Mouse (Mus musculus) lung, embryonic 16.5 days (tissue): ENCODE measurements around the gene 4931406P16Rik. TPM values are rescaled to one million over a fixed set of nuclear protein-coding genes. Genes with fewer than 3 reads are reported as not detected.
"Not testable (repeated sequence)": the region's sequence is repeated elsewhere in the genome, so short reads cannot be mapped to it uniquely, and the experiment has no call there.

Source experiments
- ATAC-seq: fragments of 200-750 bp; cut with Nextera tagmentation; 2 replicates; pipeline ENCODE4 v1.8.0; 2017; ENCODE audit warnings: low read depth, mild to moderate bottlenecking, moderate library complexity
- H3K27ac ChIP-seq: fragments of 300-500 bp; sonication (generic); 2 replicates; pipeline ENCODE4 v1.5.1; 2014; ENCODE audit warnings: mild to moderate bottlenecking, control low read depth, low read length
- H3K27me3 ChIP-seq: fragments of 300-500 bp; sonication (generic); 2 replicates; pipeline ENCODE4 v1.6.1; 2014; ENCODE audit warnings: low read depth, low read length, mixed read lengths; ENCODE audit not compliant: control insufficient read depth, insufficient read depth
- H3K36me3 ChIP-seq: fragments of 300-500 bp; sonication (generic); 2 replicates; pipeline ENCODE4 v1.6.1; 2014; ENCODE audit warnings: low read length; ENCODE audit not compliant: control insufficient read depth, insufficient read depth
- H3K4me1 ChIP-seq: fragments of 300-500 bp; sonication (generic); replicated peaks from 2 replicates; pipeline ENCODE4 v1.6.1; 2014; ENCODE audit warnings: low read length, mixed read lengths; ENCODE audit not compliant: control insufficient read depth, insufficient read depth
- H3K4me2 ChIP-seq: fragments of 300-500 bp; sonication (generic); 2 replicates; pipeline ENCODE4 v1.6.1; 2014; ENCODE audit warnings: low read depth, low read length, control low read depth
- H3K4me3 ChIP-seq: fragments of 300-500 bp; sonication (generic); 2 replicates; pipeline ENCODE4 v1.5.1; 2014; ENCODE audit warnings: mild to moderate bottlenecking, low read length, control low read depth
- H3K9ac ChIP-seq: fragments of 300-500 bp; sonication (generic); 2 replicates; pipeline ENCODE4 v1.6.1; 2014; ENCODE audit warnings: low read length, control low read depth
- H3K9me3 ChIP-seq: fragments of 300-500 bp; sonication (generic); 2 replicates; pipeline ENCODE4 v1.6.1; 2016; ENCODE audit warnings: low read length; ENCODE audit not compliant: control insufficient read depth
- WGBS: fragments of 180-500 bp; shearing (Covaris S2); extraction: QIAGEN DNeasy Blood & Tissue Kit; methylation state at CpG from one replicate; pipeline ENCODE4 v1.1.7; 2014; 5-methylcytosine and 5-hydroxymethylcytosine counted together
- polyA plus RNA-seq: library from polyadenylated mRNA; unstranded; fragments of >200 nt; fragmentation: Nextera tagmentation; extraction: Ambion mirVana; gene quantifications from 2 replicates; pipeline ENCODE4 v1.2.1, GENCODE M21; 2015

The 4931406P16Rik gene
- polyA plus RNA-seq, 1 experiment from 2014 or later = 63.8 TPM

DNA sequence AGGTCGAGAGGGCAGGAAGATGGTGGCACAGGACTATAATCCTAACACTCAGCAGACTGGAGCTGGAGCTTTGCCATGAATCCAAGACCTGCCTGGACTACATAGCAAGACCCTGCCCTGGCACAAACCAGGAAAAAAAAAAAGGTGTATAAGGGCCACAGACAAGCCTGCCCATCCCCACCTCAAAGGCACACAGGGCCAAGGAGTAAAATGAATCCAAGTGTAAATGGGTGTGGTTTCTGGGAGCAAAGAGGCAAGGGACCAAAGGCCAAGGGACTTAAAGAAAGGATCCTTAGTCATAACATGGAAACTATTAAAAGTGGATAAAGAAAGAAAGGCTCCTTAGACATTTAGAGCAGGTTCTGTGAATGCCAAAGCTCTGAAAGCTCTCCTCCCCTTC lies 94.9 kb downstream of the 4931406P16Rik start:
- Histone ChIP-seq H3K4me3 (no peak overlapping the region), H3K9me3 (no peaks in the 10 kb centered on the region; the same call in 1 of the 2 replicates), H3K4me2 (no peak overlapping the region), H3K36me3 (peaks cover 56% of the 10 kb centered on the region), H3K27ac (no peak overlapping the region), H3K27me3 (no peaks in the 10 kb centered on the region), H3K9ac (no peak overlapping the region), H3K4me1 (no peaks in the 10 kb centered on the region)
- ATAC-seq = no peak
- 59% methylated on average over 1 of the region's 1 CpGs for WGBS

- Histone ChIP-seq H3K9ac (no peak overlapping the region), H3K4me3 (no peak overlapping the region), H3K9me3 (no peaks in the 10 kb centered on the region), H3K4me1 (no peaks in the 10 kb centered on the region), H3K36me3 (peaks cover 54% of the 10 kb centered on the region), H3K4me2 (no peak overlapping the region), H3K27me3 (no peaks in the 10 kb centered on the region), H3K27ac (no peak overlapping the region)
- no peak for ATAC-seq
- WGBS = 91% methylated on average over 10 of the region's 10 CpGs
Observed at GRCm38 (mm10) chr7:34216474-34216873, 96.9 kb downstream of the 4931406P16Rik start.

- H3K9me3 ChIP-seq = no peaks in the 10 kb centered on the region
- H3K27ac ChIP-seq = no peak overlapping the region
- WGBS = 83% methylated on average over 9 of the region's 9 CpGs
- peaks cover 52% of the 10 kb centered on the region for H3K36me3 ChIP-seq
- ATAC-seq = no peak
- H3K9ac ChIP-seq = no peak overlapping the region
- no peaks in the 10 kb centered on the region for H3K4me1 ChIP-seq
- H3K4me2 ChIP-seq = no peak overlapping the region
- no peak overlapping the region for H3K4me3 ChIP-seq
- H3K27me3 ChIP-seq = no peaks in the 10 kb centered on the region
Observed at GRCm38 (mm10) chr7:34215481-34215880, 97.9 kb downstream of the 4931406P16Rik start.

DNA sequence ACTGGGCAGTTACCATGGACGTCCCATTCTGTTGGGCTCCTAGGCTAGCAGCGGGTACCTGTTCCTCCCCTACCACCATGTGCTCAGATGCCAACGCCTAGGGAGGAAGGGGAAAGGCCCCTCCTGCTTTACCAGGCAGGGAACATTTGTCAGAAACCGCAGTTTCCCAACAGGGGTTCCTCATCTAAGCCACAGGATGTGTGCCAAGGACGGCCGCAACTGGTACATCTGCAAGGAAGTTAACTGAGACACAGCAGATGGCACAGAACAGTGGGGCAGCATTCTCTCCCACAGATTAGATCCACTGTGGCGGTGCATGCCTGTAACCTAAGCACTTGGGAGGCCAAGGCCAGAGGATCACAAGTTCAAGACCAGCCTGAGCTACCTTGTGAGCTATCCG lies 98.7 kb downstream of the 4931406P16Rik start:
- WGBS = 89% methylated on average over 8 of the region's 8 CpGs
- H3K9ac ChIP-seq = no peak overlapping the region
- H3K4me3 ChIP-seq = no peak overlapping the region
- ATAC-seq = no peak
- H3K9me3 ChIP-seq = no peaks in the 10 kb centered on the region
- no peaks in the 10 kb centered on the region for H3K27me3 ChIP-seq
- H3K4me1 ChIP-seq = no peaks in the 10 kb centered on the region
- no peak overlapping the region for H3K4me2 ChIP-seq
- peaks cover 50% of the 10 kb centered on the region for H3K36me3 ChIP-seq
- no peak overlapping the region for H3K27ac ChIP-seq

DNA sequence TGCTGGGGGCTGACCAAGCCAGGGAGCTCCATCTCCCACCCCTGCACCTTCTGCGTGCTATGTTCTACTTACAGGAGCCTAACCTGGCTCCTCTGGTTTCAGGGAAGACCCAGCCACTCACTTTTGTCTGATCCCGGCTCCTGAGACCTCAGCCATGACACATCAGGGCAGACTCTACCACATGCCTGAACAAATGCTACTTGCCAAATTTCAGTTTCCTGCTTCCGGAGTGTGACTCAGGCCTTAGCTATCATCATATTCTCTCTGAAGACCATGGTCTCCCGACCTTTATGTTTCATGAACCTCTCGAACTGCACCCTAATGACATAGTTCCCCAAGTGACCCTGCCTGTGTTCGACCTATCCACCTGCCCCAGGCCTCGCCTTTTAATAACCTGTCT lies 100.1 kb downstream of the 4931406P16Rik start:
- Histone ChIP-seq H3K27me3 (no peaks in the 10 kb centered on the region), H3K36me3 (peaks cover 47% of the 10 kb centered on the region), H3K9ac (no peak overlapping the region), H3K4me1 (no peaks in the 10 kb centered on the region), H3K27ac (no peak overlapping the region), H3K4me3 (no peak overlapping the region), H3K9me3 (no peaks in the 10 kb centered on the region), H3K4me2 (no peak overlapping the region)
- no peak for ATAC-seq
- 85% methylated on average over 7 of the region's 7 CpGs for WGBS

DNA sequence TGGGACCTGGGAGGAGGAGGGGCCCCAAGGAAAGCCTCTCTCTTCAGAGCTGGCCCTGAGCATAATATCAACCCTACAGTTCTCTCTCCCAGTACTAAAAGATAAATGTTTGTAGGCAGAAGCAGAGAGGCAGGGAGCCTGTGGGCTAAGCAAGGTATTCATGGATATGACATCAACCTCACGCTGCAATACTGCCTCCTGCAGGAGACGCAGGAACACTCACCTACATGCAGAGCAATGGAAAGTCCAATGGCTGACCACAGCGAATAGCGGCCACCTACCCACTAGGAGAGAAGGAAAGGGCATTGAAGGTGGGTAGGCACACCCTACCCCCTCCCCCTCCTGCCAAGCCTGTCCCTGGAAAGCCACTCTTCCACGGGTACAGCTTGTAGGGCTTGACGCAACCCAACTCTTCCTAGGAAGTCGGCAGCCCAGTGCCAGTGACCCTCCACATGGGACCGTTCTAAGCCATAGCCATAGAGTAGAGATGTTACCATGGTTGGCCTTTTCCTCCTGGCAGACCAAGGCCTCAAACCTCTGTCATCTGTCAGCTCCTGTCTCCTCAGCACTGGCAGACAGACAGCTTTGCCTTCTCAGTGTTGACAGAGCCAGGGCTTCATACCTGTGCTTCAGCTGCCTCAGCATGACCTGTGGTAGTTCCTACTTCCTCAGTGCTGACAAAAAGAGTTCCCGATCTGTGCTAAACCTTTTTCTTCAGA lies 105.2 kb downstream of the 4931406P16Rik start:
- Histone ChIP-seq H3K4me2 (no peak overlapping the region), H3K36me3 (peaks cover 60% of the 10 kb centered on the region), H3K27me3 (no peaks in the 10 kb centered on the region), H3K4me3 (no peak overlapping the region), H3K27ac (no peak overlapping the region), H3K9ac (no peak overlapping the region), H3K9me3 (no peaks in the 10 kb centered on the region), H3K4me1 (no peaks in the 10 kb centered on the region)
- 87% methylated on average over 9 of the region's 9 CpGs for WGBS
- ATAC-seq = no peak

DNA sequence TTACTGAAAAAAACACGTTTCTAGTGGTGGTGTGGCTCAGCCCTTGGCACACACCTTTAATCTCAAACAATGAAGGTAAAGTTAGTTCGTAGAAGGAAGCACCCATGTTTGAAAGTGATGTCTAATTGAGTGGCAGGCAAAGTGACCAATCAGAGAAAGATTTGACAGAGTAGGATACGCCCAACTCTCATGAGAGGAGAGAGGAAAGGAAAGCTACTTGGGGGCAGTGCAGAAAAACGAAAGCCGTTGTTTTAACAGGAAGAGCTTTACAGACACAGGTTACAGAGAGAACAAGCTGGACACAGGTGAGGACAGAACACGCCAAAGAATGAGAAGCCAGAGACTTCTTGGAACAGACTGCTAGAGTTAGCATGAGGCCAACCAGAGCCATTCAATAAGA lies 107.0 kb downstream of the 4931406P16Rik start:
- H3K36me3 ChIP-seq = peaks cover 58% of the 10 kb centered on the region

DNA sequence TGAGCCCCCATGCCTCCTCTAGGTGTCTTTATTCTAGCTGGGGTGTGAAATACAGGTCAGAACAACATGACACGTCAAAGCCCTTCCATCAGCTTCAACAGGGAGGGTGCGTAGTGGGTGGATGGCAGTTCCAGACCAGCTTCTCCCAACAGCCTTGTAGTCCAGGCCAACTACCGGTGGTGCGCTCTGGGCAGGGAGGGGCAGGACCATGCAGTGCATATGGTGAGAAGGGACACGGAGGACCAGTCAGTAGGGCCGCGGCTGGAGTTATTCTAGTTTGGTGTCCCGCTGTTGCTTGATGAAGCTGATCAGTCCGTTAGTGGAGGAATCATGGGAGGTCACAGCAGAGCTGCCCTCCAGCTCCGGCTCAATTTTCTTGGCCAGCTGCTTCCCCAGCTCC lies 111.2 kb downstream of the 4931406P16Rik start:
- H3K9me3 ChIP-seq, ATAC-seq, H3K4me1 ChIP-seq, H3K4me2 ChIP-seq, H3K9ac ChIP-seq, H3K27ac ChIP-seq, H3K27me3 ChIP-seq, H3K4me3 ChIP-seq: not testable (repeated sequence)
- WGBS = 87% methylated on average over 10 of the region's 10 CpGs
- H3K36me3 ChIP-seq = peaks cover 55% of the 10 kb centered on the region

More for the DNA sequence above, 107.0 kb downstream of the 4931406P16Rik start:
- no peak overlapping the region for H3K4me2 ChIP-seq
- no peak overlapping the region for H3K4me3 ChIP-seq
- H3K27ac ChIP-seq = no peak overlapping the region
- ATAC-seq = no peak
- no peaks in the 10 kb centered on the region for H3K4me1 ChIP-seq
- 86% methylated on average over 6 of the region's 6 CpGs for WGBS
- no peaks in the 10 kb centered on the region for H3K9me3 ChIP-seq
- H3K9ac ChIP-seq = no peak overlapping the region
- no peaks in the 10 kb centered on the region for H3K27me3 ChIP-seq

GRCm38 (mm10) chr7:34200829-34201228 lies 112.5 kb downstream of the 4931406P16Rik start:
- Histone ChIP-seq H3K4me2 (no peak overlapping the region), H3K9ac (no peak overlapping the region), H3K27me3 (no peaks in the 10 kb centered on the region), H3K4me1 (peaks cover under 1% of the 10 kb centered on the region; the same call in 1 of the 2 replicates), H3K36me3 (peaks cover 42% of the 10 kb centered on the region), H3K9me3 (no peaks in the 10 kb centered on the region), H3K4me3 (no peak overlapping the region), H3K27ac (no peak overlapping the region)
- ATAC-seq = no peak
- 100% methylated on average over 2 of the region's 2 CpGs for WGBS
